Mouse (Mus musculus) kidney, adult 2 months (tissue): ENCODE measurements at regions not wholly inside any gene's neighbourhood (a gene's known extent, or its start where the extent isn't known, plus 50 kb on each side); places are given as distances from the start of the nearest gene placed in this dataset.

Experiments
- DNase-seq: peaks from one replicate; pipeline ENCODE4 v3.0.0; 2021
- H3K27ac ChIP-seq: fragments of 200-500 bp; 2 replicates; pipeline ENCODE4 v1.5.1; 2012; ENCODE audit warnings: low read depth, low read length, control low read depth, inconsistent platforms; ENCODE audit not compliant: insufficient read depth
- H3K27me3 ChIP-seq: fragments of 200-500 bp; replicated peaks from 2 replicates; pipeline ENCODE4 v1.6.1; 2012; ENCODE audit warnings: mild to moderate bottlenecking, moderate library complexity, low read length, inconsistent platforms; ENCODE audit not compliant: control insufficient read depth, insufficient read depth
- H3K36me3 ChIP-seq: fragments of 200-500 bp; 2 replicates; pipeline ENCODE4 v1.6.1; 2012; ENCODE audit warnings: mild to moderate bottlenecking, moderate library complexity, low read length, inconsistent platforms; ENCODE audit not compliant: control insufficient read depth, insufficient read depth
- H3K4me1 ChIP-seq: fragments of 200-500 bp; 2 replicates; pipeline ENCODE4 v1.6.1; 2011; ENCODE audit warnings: low read length; ENCODE audit not compliant: control insufficient read depth, insufficient read depth
- H3K4me3 ChIP-seq: fragments of 200-500 bp; 2 replicates; pipeline ENCODE4 v1.5.1; 2011; ENCODE audit warnings: mild to moderate bottlenecking, low read depth, low read length, control low read depth; ENCODE audit not compliant: insufficient read depth
- CTCF ChIP-seq: fragments of 200-500 bp; conservative IDR thresholded peaks from 2 replicates; pipeline ENCODE4 v1.5.1; 2011; ENCODE audit warnings: low read depth, mild to moderate bottlenecking, control low read depth, low read length, moderate library complexity, mixed read lengths; ENCODE audit not compliant: insufficient read depth, insufficient read length
- POLR2A ChIP-seq: fragments of 200-500 bp; IDR thresholded peaks from one replicate; pipeline ENCODE4 v1.6.1; 2011; ENCODE audit warnings: low read depth, low read length, control low read depth
- WGBS: fragments of 180-500 bp; shearing (Covaris S2); methylation state at CpG from one replicate; pipeline ENCODE4 v1.1.7; 2018; 5-methylcytosine and 5-hydroxymethylcytosine counted together

DNA sequence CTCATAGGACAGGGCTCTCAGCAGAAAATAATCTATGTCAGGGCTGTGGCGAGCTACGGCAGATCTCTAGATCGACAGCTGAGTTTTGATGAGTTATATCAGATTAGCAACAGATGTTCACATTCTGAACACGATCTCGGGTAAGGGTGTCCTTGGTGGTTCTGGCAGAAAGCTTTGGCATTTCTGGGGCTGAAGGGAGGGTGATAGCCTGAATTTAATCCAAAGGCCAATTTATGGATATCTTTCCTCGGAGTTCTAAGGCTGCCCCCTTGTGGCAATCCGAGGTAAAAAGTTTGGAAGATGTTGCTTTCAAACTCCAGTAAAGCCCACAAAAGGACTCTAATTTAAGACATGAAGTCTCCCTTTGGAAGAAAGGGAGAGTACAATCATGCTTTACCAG, 101.3 kb upstream of the Luzp2 start:
- Histone ChIP-seq H3K27me3 (no peaks in the 10 kb centered on the region), H3K36me3 (no peaks in the 10 kb centered on the region), H3K4me3 (no peak overlapping the region), H3K4me1 (no peaks in the 10 kb centered on the region), H3K27ac (no peak overlapping the region)
- TF ChIP-seq CTCF (no peak), POLR2A (no peak)
- DNase-seq: peak; percentile 7
- whole genome bisulfite sequencing: 46% methylated on average over 7 of the region's 7 CpGs

DNA sequence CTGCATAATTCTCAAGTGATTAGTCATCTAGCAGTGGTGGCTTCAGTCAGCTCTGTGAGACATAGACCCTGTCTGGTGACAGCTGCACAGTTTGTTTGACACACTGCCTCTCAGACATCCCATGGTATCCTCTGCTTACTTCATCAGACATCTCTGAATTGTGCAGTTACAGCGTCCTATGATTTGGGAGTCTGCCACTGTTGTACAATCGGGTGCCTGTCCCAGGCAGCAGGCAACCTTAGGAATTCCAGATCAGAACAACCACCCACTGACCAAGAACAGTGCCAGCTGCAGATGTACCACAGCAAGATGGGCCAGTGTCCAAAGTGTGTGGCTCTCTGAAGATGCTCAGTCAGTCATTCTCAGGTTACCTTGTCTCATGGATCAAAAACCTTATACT, 100.4 kb upstream of the Luzp2 start:
- no peak for TF ChIP-seq CTCF
- TF ChIP-seq POLR2A: no peak
- H3K27me3 ChIP-seq: no peaks in the 10 kb centered on the region
- no peak overlapping the region for H3K4me3 ChIP-seq
- 89% methylated on average over 2 of the region's 2 CpGs for WGBS
- no peak for DNase-seq
- no peak overlapping the region for H3K27ac ChIP-seq
- no peaks in the 10 kb centered on the region for H3K36me3 ChIP-seq
- no peaks in the 10 kb centered on the region for H3K4me1 ChIP-seq

DNA sequence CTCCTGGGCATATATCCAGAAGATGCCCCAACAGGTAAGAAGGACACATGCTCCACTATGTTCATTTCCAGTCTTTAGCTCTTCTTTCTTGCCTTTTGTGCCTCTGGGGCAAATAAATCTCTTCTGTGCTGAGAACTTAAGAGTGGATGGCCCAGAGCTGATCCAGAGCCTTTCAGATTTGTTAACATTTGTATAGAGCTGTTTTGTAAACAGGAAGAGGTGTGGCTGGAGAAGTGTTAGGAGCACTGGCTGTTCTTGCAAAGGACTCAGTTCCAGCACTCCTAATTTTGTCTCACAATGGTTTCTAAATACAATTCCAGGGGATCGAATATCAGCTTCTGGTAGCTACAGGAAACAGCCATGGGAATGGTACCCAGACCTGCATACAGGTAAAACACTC, 68.0 kb upstream of the Luzp2 start:
- Histone ChIP-seq H3K27me3 (no peaks in the 10 kb centered on the region), H3K4me1 (no peaks in the 10 kb centered on the region), H3K36me3 (no peaks in the 10 kb centered on the region), H3K27ac (no peak overlapping the region), H3K4me3 (no peak overlapping the region)
- TF ChIP-seq CTCF (no peak), POLR2A (no peak)
- 91% methylated on average over 1 of the region's 1 CpGs for WGBS
- DNase-seq: no peak

GRCm38 (mm10) chr7:54768683-54769082, 66.6 kb upstream of the Luzp2 start:
- H3K27me3 ChIP-seq: no peaks in the 10 kb centered on the region
- no peak for TF ChIP-seq POLR2A
- no peak for TF ChIP-seq CTCF
- 34% methylated on average over 3 of the region's 3 CpGs for WGBS
- no peak overlapping the region for H3K27ac ChIP-seq
- no peak for DNase-seq
- no peak overlapping the region for H3K4me3 ChIP-seq
- H3K36me3 ChIP-seq: no peaks in the 10 kb centered on the region
- H3K4me1 ChIP-seq: no peaks in the 10 kb centered on the region

DNA sequence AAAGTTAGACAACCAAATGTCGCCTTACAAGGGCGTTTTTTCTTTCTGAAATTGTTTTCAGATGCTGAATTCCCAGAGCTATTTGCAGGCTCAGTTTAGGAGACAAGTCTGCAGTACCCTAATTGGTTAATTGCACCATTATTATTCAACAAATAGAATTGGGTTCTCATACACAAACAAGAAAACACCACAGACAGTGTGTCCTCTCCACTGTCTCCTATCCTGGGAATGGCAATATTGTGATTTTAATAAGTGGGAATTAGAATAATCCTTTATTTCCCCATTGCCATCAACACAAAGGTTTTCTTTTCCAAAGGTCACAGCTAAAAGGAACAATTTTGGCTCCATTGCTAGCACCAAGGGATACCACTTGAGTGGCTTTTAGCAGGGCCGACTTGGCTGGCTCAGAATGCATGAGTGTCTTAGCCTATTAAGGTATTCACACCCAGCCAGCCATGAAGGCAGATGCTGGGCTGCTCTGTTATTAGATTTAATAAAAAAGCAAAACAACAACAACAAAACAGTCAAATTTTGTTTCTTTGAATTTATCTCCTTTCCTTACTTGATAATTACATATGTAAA, 53.3 kb upstream of the Luzp2 start:
- WGBS: 66% methylated on average over 3 of the region's 3 CpGs
- Histone ChIP-seq H3K36me3 (no peaks in the 10 kb centered on the region), H3K27me3 (no peaks in the 10 kb centered on the region), H3K4me1 (no peaks in the 10 kb centered on the region), H3K27ac (no peak overlapping the region), H3K4me3 (no peak overlapping the region)
- DNase-seq: no peak
- TF ChIP-seq CTCF (no peak), POLR2A (no peak)

- Histone ChIP-seq H3K27ac (no peak overlapping the region), H3K4me3 (no peak overlapping the region), H3K36me3 (no peaks in the 10 kb centered on the region), H3K4me1 (no peaks in the 10 kb centered on the region), H3K27me3 (no peaks in the 10 kb centered on the region)
- WGBS: 72% methylated on average over 3 of the region's 3 CpGs
- no peak for TF ChIP-seq POLR2A
- TF ChIP-seq CTCF: no peak
- DNase-seq: no peak
Measured at GRCm38 (mm10) chr7:54782604-54783003, 52.7 kb upstream of the Luzp2 start.

- WGBS: 58% methylated on average over 10 of the region's 10 CpGs
- no peaks in the 10 kb centered on the region for H3K27me3 ChIP-seq
- no peak overlapping the region for H3K27ac ChIP-seq
- no peak for DNase-seq
- H3K4me3 ChIP-seq: no peak overlapping the region
- TF ChIP-seq CTCF: no peak
- TF ChIP-seq POLR2A: no peak
- H3K4me1 ChIP-seq: no peaks in the 10 kb centered on the region
- H3K36me3 ChIP-seq: no peaks in the 10 kb centered on the region
Measured at GRCm38 (mm10) chr7:54783550-54784529, 51.5 kb upstream of the Luzp2 start.
